Mouse (Mus musculus) heart, embryonic 11.5 days (tissue): ENCODE measurements around the gene Ndufv1. TPM values are rescaled to one million over a fixed set of nuclear protein-coding genes. Genes with fewer than 3 reads are reported as not detected.
A peak's percentile ranks its signal among the peaks of the same experiment; 100 is the strongest.

Source experiments
- ATAC-seq: fragments of 200-750 bp; cut with Nextera tagmentation; replicated peaks from 2 replicates; pipeline ENCODE4 v1.8.0; 2017; ENCODE audit warnings: moderate library complexity; ENCODE audit not compliant: insufficient number of reproducible peaks, low FRiP score, low TSS enrichment
- H3K27ac ChIP-seq: fragments of 300-500 bp; sonication (generic); 2 replicates; pipeline ENCODE4 v1.5.1; 2014; ENCODE audit warnings: mild to moderate bottlenecking, low read depth, low read length
- H3K27me3 ChIP-seq: fragments of 300-500 bp; sonication (generic); 2 replicates; pipeline ENCODE4 v1.6.1; 2014; ENCODE audit warnings: mild to moderate bottlenecking, low read length, mixed read lengths; ENCODE audit not compliant: control insufficient read depth, insufficient read depth
- H3K36me3 ChIP-seq: fragments of 300-500 bp; sonication (generic); 2 replicates; pipeline ENCODE4 v1.6.1; 2014; ENCODE audit warnings: mild to moderate bottlenecking, low read length, moderate library complexity, mixed read lengths; ENCODE audit not compliant: control insufficient read depth, insufficient read depth
- H3K4me1 ChIP-seq: fragments of 300-500 bp; sonication (generic); 2 replicates; pipeline ENCODE4 v1.6.1; 2014; ENCODE audit warnings: low read length; ENCODE audit not compliant: control insufficient read depth, insufficient read depth
- H3K4me2 ChIP-seq: fragments of 300-500 bp; sonication (generic); 2 replicates; pipeline ENCODE4 v1.6.1; 2014; ENCODE audit warnings: mild to moderate bottlenecking, moderate library complexity
- H3K4me3 ChIP-seq: fragments of 300-500 bp; sonication (generic); 2 replicates; pipeline ENCODE4 v1.5.1; 2014; ENCODE audit warnings: low read depth, low read length
- H3K9ac ChIP-seq: fragments of 300-500 bp; sonication (generic); 2 replicates; pipeline ENCODE4 v1.6.1; 2014; ENCODE audit warnings: mild to moderate bottlenecking, low read depth, low read length, moderate library complexity
- H3K9me3 ChIP-seq: fragments of 300-500 bp; sonication (generic); replicated peaks from 2 replicates; pipeline ENCODE4 v1.6.1; 2016; ENCODE audit warnings: low read length; ENCODE audit not compliant: control insufficient read depth
- WGBS: fragments of 180-500 bp; shearing (Covaris S2); extraction: QIAGEN DNeasy Blood & Tissue Kit; methylation state at CpG from one replicate; pipeline ENCODE4 v1.1.7; 2014; ENCODE audit not compliant: insufficient replicate concordance; 5-methylcytosine and 5-hydroxymethylcytosine counted together
- polyA plus RNA-seq: library from polyadenylated mRNA; unstranded; fragments of >200 nt; fragmentation: Nextera tagmentation; extraction: Ambion mirVana; gene quantifications from 2 replicates; pipeline ENCODE4 v1.2.1, GENCODE M21; 2014

The Ndufv1 gene
- polyA plus RNA-seq, 1 experiment from 2014 or later: 369 TPM

- no peak for ATAC-seq
- H3K9me3 ChIP-seq: no peaks in the 10 kb centered on the region
- H3K9ac ChIP-seq: no peak overlapping the region
- no peak overlapping the region for H3K4me2 ChIP-seq
- no peaks in the 10 kb centered on the region; the same call in 1 of the 2 replicates for H3K27me3 ChIP-seq
- H3K36me3 ChIP-seq: no peaks in the 10 kb centered on the region
- H3K4me1 ChIP-seq: 0 out of 2 replicates have a peak, but pooled peaks cover 3% of the 10 kb centered on the region
- WGBS: 81% methylated on average over 3 of the region's 3 CpGs
- no peak overlapping the region for H3K27ac ChIP-seq
- H3K4me3 ChIP-seq: no peak overlapping the region
These were observed 17.1 kb downstream of the Ndufv1 start for GRCm38 (mm10) chr19:3995505-3995904.

GRCm38 (mm10) chr19:3994932-3995331, 17.7 kb downstream of the Ndufv1 start:
- Histone ChIP-seq H3K9ac (no peak overlapping the region), H3K27me3 (no peaks in the 10 kb centered on the region; the same call in 1 of the 2 replicates), H3K27ac (no peak overlapping the region), H3K4me2 (no peak overlapping the region), H3K36me3 (no peaks in the 10 kb centered on the region), H3K4me1 (0 out of 2 replicates have a peak, but pooled peaks cover 3% of the 10 kb centered on the region), H3K4me3 (no peak overlapping the region), H3K9me3 (no peaks in the 10 kb centered on the region)
- ATAC-seq: no peak
- WGBS: 66% methylated on average over 6 of the region's 6 CpGs

- no peak for ATAC-seq
These were observed 20.2 kb downstream of the Ndufv1 start, which contains the start of gene Tbx10 for GRCm38 (mm10) chr19:3992416-3992815. Gene Tbx10, plus strand, starts transcription at chr19:3992752.

GRCm38 (mm10) chr19:3991966-3992365, 20.6 kb downstream of the Ndufv1 start:
- Histone ChIP-seq H3K9me3 (0 out of 2 replicates have a peak, but pooled peaks cover 2% of the 10 kb centered on the region), H3K9ac (no peak overlapping the region), H3K4me2 (no peak overlapping the region), H3K27me3 (no peaks in the 10 kb centered on the region; the same call in 1 of the 2 replicates), H3K27ac (no peak overlapping the region), H3K4me3 (no peak overlapping the region), H3K4me1 (peaks cover 1% of the 10 kb centered on the region), H3K36me3 (peaks cover 3% of the 10 kb centered on the region; the same call in 1 of the 2 replicates)
- no peak for ATAC-seq
- 79% methylated on average over 3 of the region's 3 CpGs for WGBS

More at GRCm38 (mm10) chr19:3992416-3992815, 20.2 kb downstream of the Ndufv1 start, which contains the start of gene Tbx10:
- H3K36me3 ChIP-seq: peaks cover 3% of the 10 kb centered on the region; the same call in 1 of the 2 replicates
- H3K4me3 ChIP-seq: no peak within 1 kb of the TSS
- H3K27ac ChIP-seq: no peak within 1 kb of the TSS
- H3K4me2 ChIP-seq: no peak within 1 kb of the TSS
- H3K9ac ChIP-seq: 0 out of 2 replicates have a peak within 1 kb of the TSS, but pooled peaks have one; percentile 2
- H3K9me3 ChIP-seq: 0 out of 2 replicates have a peak, but pooled peaks cover 2% of the 10 kb centered on the region
- H3K4me1 ChIP-seq: no peaks in the 10 kb centered on the region
- 37% methylated on average over 5 of the region's 5 CpGs for WGBS
- no peaks in the 10 kb centered on the region; the same call in 1 of the 2 replicates for H3K27me3 ChIP-seq

- no peaks in the 10 kb centered on the region; the same call in 1 of the 2 replicates for H3K27me3 ChIP-seq
- H3K27ac ChIP-seq: no peak overlapping the region
- H3K9me3 ChIP-seq: 0 out of 2 replicates have a peak, but pooled peaks cover 2% of the 10 kb centered on the region
- WGBS: 89% methylated on average over 3 of the region's 3 CpGs
- no peak overlapping the region for H3K4me3 ChIP-seq
- peaks cover 5% of the 10 kb centered on the region for H3K4me1 ChIP-seq
- no peak overlapping the region for H3K4me2 ChIP-seq
- ATAC-seq: no peak
- H3K9ac ChIP-seq: no peak overlapping the region
- H3K36me3 ChIP-seq: peaks cover 3% of the 10 kb centered on the region; the same call in 1 of the 2 replicates
These were observed 21.0 kb downstream of the Ndufv1 start for GRCm38 (mm10) chr19:3991562-3991961.

- Histone ChIP-seq H3K9ac (peak overlapping the region; percentile 8; the same call in 1 of the 2 replicates), H3K27ac (no peak overlapping the region), H3K4me3 (no peak overlapping the region), H3K4me2 (no peak overlapping the region), H3K36me3 (peaks cover 3% of the 10 kb centered on the region; the same call in 1 of the 2 replicates), H3K4me1 (peaks cover 12% of the 10 kb centered on the region), H3K9me3 (0 out of 2 replicates have a peak, but pooled peaks cover 2% of the 10 kb centered on the region), H3K27me3 (no peaks in the 10 kb centered on the region; the same call in 1 of the 2 replicates)
- no peak for ATAC-seq
- 51% methylated on average over 6 of the region's 6 CpGs for WGBS
These were observed 21.8 kb downstream of the Ndufv1 start for GRCm38 (mm10) chr19:3990804-3991203.

GRCm38 (mm10) chr19:3988750-3989149, 23.9 kb downstream of the Ndufv1 start:
- Histone ChIP-seq H3K36me3 (peaks cover 3% of the 10 kb centered on the region; the same call in 1 of the 2 replicates), H3K27me3 (no peaks in the 10 kb centered on the region; the same call in 1 of the 2 replicates), H3K4me2 (no peak overlapping the region), H3K4me3 (no peak overlapping the region), H3K9ac (no peak overlapping the region), H3K9me3 (0 out of 2 replicates have a peak, but pooled peaks cover 2% of the 10 kb centered on the region), H3K27ac (no peak overlapping the region), H3K4me1 (peaks cover 23% of the 10 kb centered on the region)
- WGBS: 80% methylated on average over 4 of the region's 4 CpGs
- ATAC-seq: no peak

GRCm38 (mm10) chr19:3988066-3988465, 24.5 kb downstream of the Ndufv1 start:
- Histone ChIP-seq H3K9ac (no peak overlapping the region), H3K27me3 (no peaks in the 10 kb centered on the region; the same call in 1 of the 2 replicates), H3K4me3 (no peak overlapping the region), H3K4me1 (peaks cover 26% of the 10 kb centered on the region), H3K4me2 (no peak overlapping the region), H3K9me3 (0 out of 2 replicates have a peak, but pooled peaks cover 2% of the 10 kb centered on the region), H3K27ac (no peak overlapping the region), H3K36me3 (peaks cover 3% of the 10 kb centered on the region; the same call in 1 of the 2 replicates)
- no peak for ATAC-seq
- 76% methylated on average over 14 of the region's 14 CpGs for WGBS
